In the genomic region with DNA sequence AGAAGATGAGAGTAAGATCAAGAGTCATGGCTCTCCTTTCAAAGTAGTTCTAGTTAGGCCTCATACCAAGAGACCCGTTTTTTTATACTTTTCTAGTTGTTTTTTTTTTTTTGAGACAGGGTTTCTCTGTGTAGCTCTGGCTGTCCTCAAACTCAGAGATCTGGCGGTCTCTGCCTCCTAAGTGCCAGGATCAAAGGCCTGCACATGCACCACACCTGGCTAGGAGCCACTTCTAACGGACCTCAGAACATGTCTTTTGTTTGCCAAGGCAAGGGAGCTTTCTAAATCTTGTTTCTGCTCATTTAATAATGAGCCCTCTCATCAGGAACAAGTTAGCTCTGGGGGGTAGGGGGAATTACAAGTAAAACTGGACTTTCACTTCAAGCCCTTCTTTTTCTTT, we compare ENCODE assay signal across 22 mouse cellular contexts.
DNase-seq lines count a peak whose midpoint lies in the region; ATAC-seq and TF ChIP-seq lines count a peak whose summit lies in the region.
"Had no signal": no experiment of that assay in that cellular context is flagged by ENCODE, and none has a peak within 500 bp of the region (broad histone marks: within the 10 kb centered on the region; RNA-seq: fewer than 3 reads in every experiment).

No protein-coding gene starts in this region.

- H3K9me3 ChIP-seq in embryonic facial prominence, embryonic 10.5 days = no peaks in the 10 kb centered on the region
- H3K9me3 ChIP-seq: embryonic facial prominence, embryonic 15.5 days; forebrain, embryonic 12.5 days; lung, embryonic 15.5 days; neural tube, embryonic 12.5 days had no signal

- H3K4me1 ChIP-seq in embryonic facial prominence, embryonic 10.5 days = no peaks in the 10 kb centered on the region
- H3K4me1 ChIP-seq: embryonic facial prominence, embryonic 15.5 days; forebrain, embryonic 12.5 days; neural tube, embryonic 12.5 days had no signal

- H3K4me3 ChIP-seq in layer of hippocampus, adult 2 months = no peak overlapping the region
- no peak overlapping the region for H3K4me3 ChIP-seq in embryonic facial prominence, embryonic 10.5 days
- H3K4me3 ChIP-seq: embryonic facial prominence, embryonic 15.5 days; forebrain, embryonic 12.5 days; lung, embryonic 15.5 days; neural tube, embryonic 12.5 days had no signal

- H3K27me3 ChIP-seq in embryonic facial prominence, embryonic 10.5 days (replicated peaks; ENCODE audit: low read depth, poor library complexity, severe bottlenecking) = no peaks in the 10 kb centered on the region
- H3K27me3 ChIP-seq: embryonic facial prominence, embryonic 15.5 days; forebrain, embryonic 12.5 days; lung, embryonic 15.5 days; neural tube, embryonic 12.5 days had no signal

- peaks cover 61% of the 10 kb centered on the region for H3K36me3 ChIP-seq in embryonic facial prominence, embryonic 10.5 days (replicated peaks)

- TF ChIP-seq CTCF in layer of hippocampus, adult 2 months (conservative IDR thresholded peaks at IDR 0.05) = no peak

- DNase-seq in layer of hippocampus, adult 2 months (ENCODE audit: low spot score in 2 of 2) = no peak
- no peak for DNase-seq in layer of hippocampus, postnatal 14 days (ENCODE audit: low spot score in 2 of 2)
- DNase-seq in T-cell, adult 2 months (ENCODE audit: low spot score) = peak; percentile 39
- DNase-seq in thymus, postnatal 10 days (ENCODE audit: low spot score in 2 of 2) = peak; percentile 51 to 65
- DNase-seq in spleen, postnatal 36 days (ENCODE audit: low spot score in 2 of 2) = no peak
- DNase-seq in embryonic facial prominence, embryonic 10.5 days (ENCODE audit: low spot score) = no peak
- DNase-seq: adrenal gland, adult 8-10 months; cerebellum, postnatal 14 days; gastrocnemius, postnatal 14 days; heart, postnatal 10 days; kidney, adult 11 months; left cerebral cortex, postnatal 4 days had no signal

- peak overlapping the region; percentile 51; the same call in 1 of the 2 replicates for H3K27ac ChIP-seq in layer of hippocampus, adult 2 months
- H3K27ac ChIP-seq in embryonic facial prominence, embryonic 10.5 days (replicated peaks) = no peak overlapping the region
- H3K27ac ChIP-seq: embryonic facial prominence, embryonic 15.5 days; forebrain, embryonic 12.5 days; hindbrain, embryonic 14.5 days; liver, embryonic 14.5 days; lung, embryonic 15.5 days; neural tube, embryonic 12.5 days had no signal

- ATAC-seq in megakaryocyte, adult 5-6 weeks (ENCODE audit: poor library complexity, severe bottlenecking) = no peak
- ATAC-seq: CD4-positive, CD25-positive, alpha-beta regulatory T cell, adult 4 months; inflammation-experienced regulatory T-cells, adult 6 months; midbrain, embryonic 16.5 days had no signal

- WGBS in embryonic facial prominence, embryonic 10.5 days = 89% methylated on average over 3 of the region's 3 CpGs

Comparison
In these comparisons a context has a peak if more than half of its experiments do, and no peak if none do; other contexts are left out.
1. DNase-seq: peak in T-cell, adult 2 months (single experiment) and thymus, postnatal 10 days (2 of 2); none in layer of hippocampus, adult 2 months (0 of 2), layer of hippocampus, postnatal 14 days (0 of 2), spleen, postnatal 36 days (0 of 2) and embryonic facial prominence, embryonic 10.5 days (single experiment).